Mouse (Mus musculus) lung, embryonic 14.5 days (tissue): Measurements from ENCODE around the gene Zfp541. TPM values are rescaled to one million over a fixed set of nuclear protein-coding genes. Genes with fewer than 3 reads are reported as not detected.
A peak's percentile ranks its signal among the peaks of the same experiment; 100 is the strongest.

ENCODE experiments used
- ATAC-seq: fragments of 200-750 bp; cut with Nextera tagmentation; 2 replicates; pipeline ENCODE4 v1.8.0; 2017; ENCODE audit warnings: mild to moderate bottlenecking, moderate TSS enrichment, moderate library complexity; ENCODE audit not compliant: insufficient read depth
- DNase-seq: peaks from one replicate; pipeline ENCODE4 v3.0.0-alpha.2; 2015
- H3K27ac ChIP-seq: fragments of 300-500 bp; sonication (generic); 2 replicates; pipeline ENCODE4 v1.5.1; 2014; ENCODE audit warnings: low read depth, mild to moderate bottlenecking, moderate library complexity
- H3K27me3 ChIP-seq: fragments of 300-500 bp; sonication (generic); 2 replicates; pipeline ENCODE4 v1.6.1; 2014; ENCODE audit warnings: low read length, control low read depth; ENCODE audit not compliant: insufficient read depth
- H3K36me3 ChIP-seq: fragments of 300-500 bp; sonication (generic); 2 replicates; pipeline ENCODE4 v1.6.1; 2014; ENCODE audit warnings: control low read depth; ENCODE audit not compliant: insufficient read depth
- H3K4me1 ChIP-seq: fragments of 300-500 bp; sonication (generic); 2 replicates; pipeline ENCODE4 v1.6.1; 2014; ENCODE audit warnings: antibody characterized with exemption, control low read depth; ENCODE audit not compliant: insufficient read depth
- H3K4me2 ChIP-seq: fragments of 300-500 bp; sonication (generic); 2 replicates; pipeline ENCODE4 v1.6.1; 2014; ENCODE audit warnings: mild to moderate bottlenecking
- H3K4me3 ChIP-seq: fragments of 300-500 bp; sonication (generic); 2 replicates; pipeline ENCODE4 v1.5.1; 2014; ENCODE audit warnings: low read depth, low read length
- H3K9ac ChIP-seq: fragments of 300-500 bp; sonication (generic); 2 replicates; pipeline ENCODE4 v1.6.1; 2014
- H3K9me3 ChIP-seq: fragments of 300-500 bp; sonication (generic); 2 replicates; pipeline ENCODE4 v1.6.1; 2016; ENCODE audit warnings: low read depth, low read length, control low read depth
- CTCF ChIP-seq: IDR thresholded peaks from 2 replicates; pipeline ENCODE4 v1.5.1; 2016; ENCODE audit warnings: antibody characterized with exemption, low read depth
- WGBS: fragments of 180-500 bp; shearing (Covaris S2); extraction: QIAGEN DNeasy Blood & Tissue Kit; methylation state at CpG from one replicate; pipeline ENCODE4 v1.1.7; 2014; 5-methylcytosine and 5-hydroxymethylcytosine counted together
- polyA plus RNA-seq: library from polyadenylated mRNA; unstranded; fragments of >200 nt; fragmentation: Nextera tagmentation; extraction: Ambion mirVana; gene quantifications from 2 replicates; pipeline ENCODE4 v1.2.1, GENCODE M21; 2014

The Zfp541 gene
- polyA plus RNA-seq, 1 experiment from 2014 or later, result not detected

DNA sequence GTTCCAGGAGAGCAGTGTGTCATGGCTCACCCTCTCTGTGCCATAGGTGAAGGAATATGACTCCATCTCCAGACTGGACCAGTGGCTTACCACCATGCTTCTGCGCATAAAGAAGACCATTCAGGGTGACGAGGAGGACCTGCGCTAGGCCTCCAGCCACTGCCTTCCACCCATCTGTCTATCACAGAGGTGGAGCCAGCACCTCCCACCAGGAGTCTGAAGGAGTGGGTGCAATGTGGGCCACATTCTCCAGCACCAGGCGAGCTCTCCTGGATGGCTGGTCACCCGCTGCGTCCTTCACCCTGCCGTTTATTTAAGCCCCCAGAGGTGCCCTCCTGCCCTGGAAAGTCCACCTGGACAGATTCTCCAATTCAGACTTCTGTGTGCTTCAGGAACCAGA, 54.8 kb downstream of the Zfp541 start:
- TF ChIP-seq CTCF, result no peak
- ATAC-seq, result no peak
- H3K9me3 ChIP-seq, result no peaks in the 10 kb centered on the region
- H3K4me1 ChIP-seq, result peaks cover 4% of the 10 kb centered on the region; the same call in 1 of the 2 replicates
- H3K4me3 ChIP-seq, result no peak overlapping the region
- H3K27me3 ChIP-seq, result no peaks in the 10 kb centered on the region
- H3K4me2 ChIP-seq, result no peak overlapping the region
- peaks cover 62% of the 10 kb centered on the region for H3K36me3 ChIP-seq
- no peak overlapping the region for H3K9ac ChIP-seq
- DNase-seq, result no peak
- H3K27ac ChIP-seq, result no peak overlapping the region
- 91% methylated on average over 7 of the region's 7 CpGs for WGBS

DNA sequence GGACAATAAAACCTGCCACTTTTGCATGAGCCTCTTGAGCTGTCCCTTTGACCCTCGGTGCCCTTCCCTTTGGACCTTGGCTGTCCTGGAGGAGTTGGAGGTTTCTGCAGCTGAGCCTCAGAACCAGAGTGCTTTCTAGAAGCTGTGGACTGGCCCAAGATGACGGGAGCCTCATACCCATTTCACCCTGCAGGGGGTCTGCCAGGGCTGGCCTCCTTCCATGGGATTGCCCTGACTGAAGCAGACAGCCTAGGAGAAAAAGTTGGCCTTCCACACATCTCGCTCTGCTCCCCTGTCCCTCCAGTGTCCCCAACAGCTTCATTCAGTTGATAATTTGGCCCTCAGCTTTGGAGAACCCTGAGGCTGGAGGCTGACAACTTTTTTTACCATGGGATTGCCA, 55.5 kb downstream of the Zfp541 start:
- DNase-seq (no peak), ATAC-seq (no peak)
- H3K9me3 ChIP-seq, result no peaks in the 10 kb centered on the region
- H3K27me3 ChIP-seq, result no peaks in the 10 kb centered on the region
- no peak overlapping the region for H3K4me2 ChIP-seq
- peaks cover 4% of the 10 kb centered on the region; the same call in 1 of the 2 replicates for H3K4me1 ChIP-seq
- H3K36me3 ChIP-seq, result peaks cover 55% of the 10 kb centered on the region
- 88% methylated on average over 3 of the region's 3 CpGs for WGBS
- no peak overlapping the region for H3K27ac ChIP-seq
- H3K4me3 ChIP-seq, result no peak overlapping the region
- TF ChIP-seq CTCF, result no peak
- no peak overlapping the region for H3K9ac ChIP-seq

DNA sequence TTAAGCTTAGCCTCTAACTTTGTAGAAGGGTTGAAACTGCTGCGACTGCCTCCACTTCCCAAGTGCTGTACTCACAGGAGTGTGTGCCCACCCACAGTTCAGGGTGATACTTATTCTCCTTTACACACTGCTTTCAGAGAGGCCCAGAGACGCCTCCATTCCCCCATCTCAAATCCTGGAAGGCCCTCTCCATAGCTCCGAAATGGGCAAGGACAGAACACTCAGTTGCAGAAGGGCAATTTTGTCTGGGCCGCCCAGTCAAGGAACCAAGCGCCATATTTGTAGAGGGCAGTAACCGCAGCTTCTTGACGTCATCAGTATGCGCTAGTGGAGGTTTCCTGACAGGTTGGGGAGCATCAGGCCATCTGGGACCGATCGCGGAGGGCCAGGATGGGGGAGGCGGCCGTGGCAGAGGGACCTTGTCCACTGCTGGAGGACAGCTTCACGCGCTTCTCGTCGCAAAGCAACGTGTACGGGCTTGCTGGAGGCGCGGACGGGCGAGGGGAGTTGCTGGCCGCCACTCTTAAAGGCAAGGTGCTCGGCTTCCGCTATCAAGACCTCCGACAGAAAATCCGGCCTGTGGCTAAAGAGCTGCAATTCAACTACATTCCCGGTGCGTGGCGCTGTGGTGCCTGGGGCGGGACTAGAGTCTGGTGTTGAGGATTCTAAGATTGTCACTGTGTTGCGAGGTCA, 58.1 kb downstream of the Zfp541 start, which contains the start of gene Kptn:
Kptn (plus strand) TSS at position 327 of the 693 bp plus-strand sequence.
- WGBS, result 1% methylated on average over 33 of the region's 33 CpGs
- Histone ChIP-seq H3K27me3 (no peaks in the 10 kb centered on the region), H3K4me1 (peaks cover 4% of the 10 kb centered on the region; the same call in 1 of the 2 replicates), H3K27ac (peak within 1 kb of the TSS; percentile 75), H3K36me3 (peaks cover 33% of the 10 kb centered on the region), H3K4me3 (peak within 1 kb of the TSS; percentile 60), H3K4me2 (peak within 1 kb of the TSS; percentile 66), H3K9me3 (no peaks in the 10 kb centered on the region), H3K9ac (peak within 1 kb of the TSS; percentile 65)
- peak; percentile 88 for TF ChIP-seq CTCF
- DNase-seq (peak; percentile 97), ATAC-seq (peak; percentile 90)

DNA sequence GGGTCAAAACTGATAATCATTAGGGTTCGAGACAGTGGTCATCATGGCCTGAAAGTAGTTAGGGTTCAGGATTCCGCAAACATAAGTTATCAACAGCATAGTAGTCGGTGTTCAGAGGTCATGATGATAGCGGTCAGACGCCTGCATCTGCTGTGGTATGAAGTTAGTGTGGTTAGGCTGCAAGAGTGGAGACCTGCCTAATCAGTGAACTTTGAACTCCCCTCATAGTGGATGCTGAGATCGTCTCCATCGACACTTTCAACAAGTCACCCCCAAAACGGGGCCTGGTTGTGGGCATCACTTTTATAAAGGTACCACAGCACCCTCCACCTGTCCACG, 58.6 kb downstream of the Zfp541 start:
- H3K27ac ChIP-seq, result no peak overlapping the region
- WGBS, result 35% methylated on average over 9 of the region's 9 CpGs
- peak; percentile 37 for ATAC-seq

DNA sequence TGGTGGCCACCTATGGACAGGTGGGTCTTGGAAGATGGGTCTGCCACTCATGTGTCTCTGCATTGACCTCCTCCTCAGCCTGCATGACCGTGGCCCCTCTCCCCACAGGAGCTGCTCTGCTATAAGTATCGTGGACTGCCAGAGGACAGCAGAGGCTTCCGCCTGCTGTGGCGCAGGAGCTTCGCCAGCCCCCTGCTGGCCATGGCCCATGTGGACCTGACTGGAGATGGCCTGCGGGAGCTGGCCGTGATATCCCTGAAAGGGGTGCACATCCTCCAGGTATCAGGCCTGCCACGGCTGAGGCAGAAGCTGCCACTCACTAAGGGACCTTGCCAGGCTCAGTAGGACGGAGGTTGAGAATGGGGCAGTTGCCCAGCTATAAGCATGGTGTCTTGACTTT, 64.2 kb downstream of the Zfp541 start:
- ATAC-seq (no peak), DNase-seq (no peak)

More for the DNA sequence above, 58.6 kb downstream of the Zfp541 start:
- Histone ChIP-seq H3K27me3 (no peaks in the 10 kb centered on the region), H3K4me2 (peak overlapping the region; percentile 66), H3K4me1 (peaks cover 4% of the 10 kb centered on the region; the same call in 1 of the 2 replicates), H3K9me3 (no peaks in the 10 kb centered on the region), H3K9ac (peak overlapping the region; percentile 65), H3K4me3 (peak overlapping the region; percentile 60), H3K36me3 (peaks cover 29% of the 10 kb centered on the region)
- no peak for DNase-seq
- TF ChIP-seq CTCF, result no peak

GRCm38 (mm10) chr7:16128344-16128743, 66.7 kb downstream of the Zfp541 start:
- DNase-seq, result no peak
- no peak overlapping the region for H3K4me2 ChIP-seq
- no peak overlapping the region for H3K4me3 ChIP-seq
- H3K27me3 ChIP-seq, result no peaks in the 10 kb centered on the region
- no peak overlapping the region for H3K27ac ChIP-seq
- ATAC-seq, result no peak
- H3K9me3 ChIP-seq, result no peaks in the 10 kb centered on the region
- TF ChIP-seq CTCF, result no peak
- no peak overlapping the region for H3K9ac ChIP-seq
- WGBS, result 79% methylated on average over 6 of the region's 6 CpGs
- peaks cover 14% of the 10 kb centered on the region; the same call in 1 of the 2 replicates for H3K4me1 ChIP-seq
- 0 out of 2 replicates have a peak, but pooled peaks cover 2% of the 10 kb centered on the region for H3K36me3 ChIP-seq

More for the DNA sequence above, 64.2 kb downstream of the Zfp541 start:
- WGBS, result 71% methylated on average over 9 of the region's 9 CpGs
- no peaks in the 10 kb centered on the region for H3K9me3 ChIP-seq
- H3K27ac ChIP-seq, result no peak overlapping the region
- H3K4me1 ChIP-seq, result 0 out of 2 replicates have a peak, but pooled peaks cover 2% of the 10 kb centered on the region
- no peak overlapping the region for H3K4me2 ChIP-seq
- peak; percentile 30; the same call in 1 of the 2 replicates for TF ChIP-seq CTCF
- H3K36me3 ChIP-seq, result peaks cover 6% of the 10 kb centered on the region; the same call in 1 of the 2 replicates
- H3K4me3 ChIP-seq, result no peak overlapping the region
- H3K27me3 ChIP-seq, result no peaks in the 10 kb centered on the region
- H3K9ac ChIP-seq, result no peak overlapping the region

GRCm38 (mm10) chr7:16128899-16129298, 67.3 kb downstream of the Zfp541 start:
- H3K36me3 ChIP-seq, result 0 out of 2 replicates have a peak, but pooled peaks cover 2% of the 10 kb centered on the region
- no peaks in the 10 kb centered on the region for H3K27me3 ChIP-seq
- H3K9me3 ChIP-seq, result no peaks in the 10 kb centered on the region
- TF ChIP-seq CTCF, result no peak
- H3K4me2 ChIP-seq, result peak overlapping the region; percentile 79; the same call in 1 of the 2 replicates
- peak overlapping the region; percentile 52; the same call in 1 of the 2 replicates for H3K27ac ChIP-seq
- DNase-seq, result no peak
- 0 out of 2 replicates have a peak overlapping the region, but pooled peaks have one; percentile 50 for H3K4me3 ChIP-seq
- 52% methylated on average over 5 of the region's 5 CpGs for WGBS
- ATAC-seq, result no peak
- H3K4me1 ChIP-seq, result peaks cover 14% of the 10 kb centered on the region; the same call in 1 of the 2 replicates
- H3K9ac ChIP-seq, result no peak overlapping the region
